Mouse (Mus musculus) frontal cortex, postnatal 36 days (tissue): ENCODE measurements at regions not wholly inside any gene's neighbourhood (a gene's known extent, or its start where the extent isn't known, plus 50 kb on each side); places are given as distances from the start of the nearest gene placed in this dataset.
A peak's percentile ranks its signal among the peaks of the same experiment; 100 is the strongest.
"Not testable (repeated sequence)": the region's sequence is repeated elsewhere in the genome, so short reads cannot be mapped to it uniquely, and the experiment has no call there.

Experiments
- DNase-seq, 2 experiments: peaks; one replicate each; pipeline ENCODE4 v3.0.0; 2022; ENCODE audit warnings: low spot score in 2 of 2

- no peak for DNase-seq
Observed at GRCm38 (mm10) chr6:107012938-107013511, 213.1 kb upstream of the Crbn start.

GRCm38 (mm10) chr6:107019126-107019525, 219.2 kb upstream of the Crbn start:
- DNase-seq: no peak

- no peak for DNase-seq
Observed at GRCm38 (mm10) chr6:107045177-107045576, 245.3 kb upstream of the Crbn start.

- DNase-seq: no peak
Observed at GRCm38 (mm10) chr6:107051604-107052003, 251.7 kb upstream of the Crbn start.

DNA sequence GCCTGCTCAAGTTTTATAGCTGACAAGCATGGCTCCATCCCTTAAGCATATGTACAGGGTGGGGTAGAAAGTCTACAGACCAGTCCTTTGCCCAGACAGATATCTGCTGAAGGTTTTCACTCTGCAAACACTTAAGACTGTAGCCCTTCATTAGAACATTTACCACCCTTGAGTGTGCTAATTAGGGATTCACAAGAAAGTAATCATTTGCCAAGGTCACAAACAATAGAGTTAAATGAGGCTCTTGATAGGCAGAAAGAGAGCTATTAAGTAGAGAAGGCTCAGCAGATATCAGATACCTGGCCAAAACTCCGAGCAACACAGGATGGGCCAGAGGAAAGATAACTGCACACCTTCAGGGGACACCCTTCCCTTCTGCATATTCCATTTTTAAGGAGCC, 252.3 kb upstream of the Crbn start:
- DNase-seq: no peak

- no peak for DNase-seq
Observed at GRCm38 (mm10) chr6:107059001-107059765, 259.3 kb upstream of the Crbn start.

DNA sequence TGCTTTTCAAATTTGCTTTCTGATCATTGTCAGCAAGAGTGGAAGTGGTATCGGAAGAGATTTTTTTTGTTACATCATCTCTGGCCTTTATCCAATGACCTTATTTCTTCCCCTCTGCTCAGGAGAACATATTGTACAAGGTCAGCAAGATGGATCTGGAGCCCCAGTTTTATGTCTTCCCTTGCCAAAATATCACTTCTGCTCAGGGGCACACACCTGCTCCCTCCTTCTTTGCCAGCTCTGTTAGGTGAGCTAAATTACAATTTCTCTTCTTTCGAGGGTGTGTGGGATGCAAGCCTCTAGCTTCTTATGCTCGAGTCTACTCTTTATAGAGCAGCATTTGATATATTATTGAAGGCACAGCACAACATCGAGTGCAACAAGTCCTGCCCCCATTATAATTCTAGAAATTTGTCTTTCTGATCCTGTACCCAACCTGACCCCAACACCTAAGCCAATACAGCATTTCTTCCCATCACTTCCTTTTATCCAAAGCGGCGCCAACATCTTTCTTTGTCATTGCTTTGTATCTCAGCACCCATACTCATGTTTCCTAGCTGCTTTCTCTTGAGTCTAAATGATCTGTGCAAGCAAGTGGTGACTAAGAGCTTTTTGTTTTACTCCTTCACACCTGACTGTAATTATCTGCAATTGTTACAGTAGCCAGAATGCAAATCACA, 263.1 kb upstream of the Crbn start:
- no peak for DNase-seq

- DNase-seq: no peak
Observed at GRCm38 (mm10) chr6:107070441-107070840, 270.6 kb upstream of the Crbn start.

DNA sequence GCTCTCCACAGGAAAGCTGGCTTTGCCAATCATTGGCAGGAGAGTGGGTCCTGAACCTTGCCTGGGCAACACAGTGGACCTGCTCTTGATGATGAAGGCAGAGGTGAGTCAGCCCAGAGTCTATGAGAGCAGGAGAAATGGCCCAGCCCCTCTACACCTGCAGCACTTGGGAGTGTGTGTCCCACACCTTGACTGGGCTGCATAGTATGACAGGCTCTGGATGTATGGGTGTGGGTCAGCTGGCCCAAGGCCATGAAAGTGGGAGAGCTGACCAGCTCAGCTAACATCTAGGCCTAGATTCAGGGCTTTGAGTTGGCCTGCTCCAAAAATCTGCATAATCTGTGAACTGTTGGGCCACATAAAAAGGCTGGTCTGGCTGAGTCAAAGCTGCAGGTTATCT, 292.7 kb upstream of the Crbn start:
- no peak for DNase-seq

- DNase-seq: peak; percentile 2 to 3
Observed at GRCm38 (mm10) chr6:107128716-107129115, 328.8 kb upstream of the Crbn start.

- peak in 1 of 2 experiments; percentile 26 for DNase-seq
Observed at GRCm38 (mm10) chr6:107167736-107168491, 361.7 kb upstream of the Lrrn1 start.

DNA sequence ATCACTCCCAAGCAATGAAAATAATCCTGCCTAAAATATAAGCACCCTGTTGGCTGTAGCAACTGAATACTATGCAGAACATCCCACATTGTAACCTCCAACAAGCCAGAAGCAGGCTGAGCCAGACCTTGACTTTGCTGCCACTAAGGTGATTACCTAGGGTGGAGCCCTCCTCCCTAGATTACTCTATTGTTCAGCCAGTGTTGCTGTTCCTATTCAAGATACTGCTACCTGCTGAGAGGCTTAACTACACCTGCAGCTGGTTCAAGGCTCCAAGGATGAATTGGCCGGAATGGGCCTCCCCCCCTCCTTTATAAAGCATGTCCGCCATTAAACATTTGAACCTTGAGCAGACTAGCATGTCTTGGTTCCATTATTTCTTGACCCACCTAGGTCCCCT, 311.3 kb upstream of the Lrrn1 start:
- DNase-seq: no peak

GRCm38 (mm10) chr6:107218721-107219120, 310.8 kb upstream of the Lrrn1 start:
- DNase-seq: no peak

GRCm38 (mm10) chr6:107222602-107223001, 307.0 kb upstream of the Lrrn1 start:
- DNase-seq: no peak

GRCm38 (mm10) chr6:107229843-107230242, 299.7 kb upstream of the Lrrn1 start:
- DNase-seq: not testable (repeated sequence)

GRCm38 (mm10) chr6:107237692-107238091, 291.9 kb upstream of the Lrrn1 start:
- no peak for DNase-seq

DNA sequence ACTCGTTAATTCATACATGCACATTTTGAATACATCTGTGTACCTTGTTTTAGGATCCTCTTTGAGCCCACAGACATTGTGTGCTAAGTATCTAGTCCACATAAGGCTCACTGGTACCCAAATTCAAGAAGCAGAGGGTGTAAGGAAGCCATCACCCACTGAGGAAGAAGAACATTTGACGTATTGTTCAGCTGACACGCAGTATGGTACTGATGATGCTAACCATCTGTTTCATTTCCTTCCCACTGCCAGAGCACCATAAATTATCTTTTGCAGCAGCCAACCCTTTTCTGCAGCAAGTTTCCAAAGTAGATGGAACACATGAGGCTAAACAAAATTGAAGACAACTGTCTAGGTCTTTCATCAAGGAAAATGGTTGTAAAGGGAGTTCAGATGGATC, 285.6 kb upstream of the Lrrn1 start:
- DNase-seq: peak; percentile 21 to 50

- no peak for DNase-seq
Observed at GRCm38 (mm10) chr6:107280348-107280747, 249.2 kb upstream of the Lrrn1 start.

DNA sequence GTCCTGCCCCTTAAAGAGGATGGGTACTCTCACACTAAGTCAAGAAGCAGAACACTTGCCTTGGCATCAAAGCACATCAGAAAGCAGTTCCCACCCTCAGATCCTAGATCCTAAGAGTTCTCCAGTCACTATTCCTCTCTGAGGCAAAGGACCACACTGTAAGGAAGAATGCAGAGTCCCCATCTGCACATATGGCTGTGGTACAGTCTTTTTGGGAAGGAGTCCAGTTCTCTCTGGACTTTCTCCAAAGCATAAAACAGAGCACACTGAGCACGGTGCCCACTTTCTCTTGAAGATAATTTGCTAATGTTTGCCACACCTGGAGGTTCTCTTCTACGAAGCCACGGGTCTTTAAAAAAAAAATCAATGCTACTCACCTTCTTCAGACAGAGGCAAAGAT, 238.7 kb upstream of the Lrrn1 start:
- peak in 1 of 2 experiments; percentile 20 for DNase-seq

GRCm38 (mm10) chr6:107303676-107304369, 225.7 kb upstream of the Lrrn1 start:
- no peak for DNase-seq

GRCm38 (mm10) chr6:107319565-107319964, 210.0 kb upstream of the Lrrn1 start:
- DNase-seq: no peak

DNA sequence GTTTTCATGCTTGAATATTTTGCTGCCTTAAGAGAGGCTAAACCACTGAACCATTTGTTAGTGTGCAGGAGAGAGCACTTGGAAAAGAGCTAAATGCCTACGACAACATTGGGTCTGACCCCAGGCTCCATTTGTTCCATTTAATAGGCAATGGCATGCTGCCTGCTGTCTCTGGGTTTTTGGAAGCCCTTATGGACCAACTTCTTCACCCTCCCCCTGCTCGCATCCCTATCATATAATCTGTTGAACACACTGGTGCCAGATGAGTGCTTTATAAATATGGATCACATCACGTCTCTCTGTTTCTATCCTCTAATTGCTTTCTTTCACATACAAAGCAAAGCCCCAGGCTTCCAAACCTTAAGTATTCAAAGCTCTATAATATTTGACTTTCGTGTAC, 179.1 kb upstream of the Lrrn1 start:
- DNase-seq: no peak
